Mouse (Mus musculus) embryonic facial prominence, embryonic 12.5 days (tissue): ENCODE results near the gene Six5. TPM values are rescaled to one million over a fixed set of nuclear protein-coding genes. Genes with fewer than 3 reads are reported as not detected.

Experiments
- ATAC-seq: fragments of 200-750 bp; cut with Nextera tagmentation; 2 replicates; pipeline ENCODE4 v1.8.0; 2017; ENCODE audit not compliant: insufficient number of reproducible peaks, insufficient read depth, low FRiP score, low TSS enrichment
- H3K27ac ChIP-seq: fragments of 300-500 bp; sonication (generic); 2 replicates; pipeline ENCODE4 v1.5.1; 2016; ENCODE audit warnings: mild to moderate bottlenecking
- H3K27me3 ChIP-seq: fragments of 300-500 bp; sonication (generic); 2 replicates; pipeline ENCODE4 v1.6.1; 2016; ENCODE audit warnings: mild to moderate bottlenecking, moderate library complexity
- H3K36me3 ChIP-seq: fragments of 300-500 bp; sonication (generic); 2 replicates; pipeline ENCODE4 v1.6.1; 2016; ENCODE audit warnings: mild to moderate bottlenecking
- H3K4me1 ChIP-seq: fragments of 300-500 bp; sonication (generic); 2 replicates; pipeline ENCODE4 v1.6.1; 2016
- H3K4me2 ChIP-seq: fragments of 300-500 bp; sonication (generic); replicated peaks from 2 replicates; pipeline ENCODE4 v1.6.1; 2016; ENCODE audit warnings: mild to moderate bottlenecking, moderate library complexity
- H3K4me3 ChIP-seq: fragments of 300-500 bp; sonication (generic); 2 replicates; pipeline ENCODE4 v1.5.1; 2016; ENCODE audit warnings: mild to moderate bottlenecking
- H3K9ac ChIP-seq: fragments of 300-500 bp; sonication (generic); 2 replicates; pipeline ENCODE4 v1.6.1; 2016; ENCODE audit warnings: mild to moderate bottlenecking, moderate library complexity
- H3K9me3 ChIP-seq: fragments of 300-500 bp; sonication (generic); 2 replicates; pipeline ENCODE4 v1.6.1; 2016; ENCODE audit warnings: mild to moderate bottlenecking, moderate library complexity
- WGBS: fragments of 180-500 bp; shearing (Covaris S2); methylation state at CpG from one replicate; pipeline ENCODE4 v1.1.7; 2016; 5-methylcytosine and 5-hydroxymethylcytosine counted together
- polyA plus RNA-seq: library from polyadenylated mRNA; unstranded; fragments of >200 nt; fragmentation: Nextera tagmentation; extraction: Ambion mirVana; gene quantifications from 2 replicates; pipeline ENCODE4 v1.2.1, GENCODE M21; 2016

Six5 gene
- polyA plus RNA-seq, 1 experiment from 2014 or later = 16.6 TPM

DNA sequence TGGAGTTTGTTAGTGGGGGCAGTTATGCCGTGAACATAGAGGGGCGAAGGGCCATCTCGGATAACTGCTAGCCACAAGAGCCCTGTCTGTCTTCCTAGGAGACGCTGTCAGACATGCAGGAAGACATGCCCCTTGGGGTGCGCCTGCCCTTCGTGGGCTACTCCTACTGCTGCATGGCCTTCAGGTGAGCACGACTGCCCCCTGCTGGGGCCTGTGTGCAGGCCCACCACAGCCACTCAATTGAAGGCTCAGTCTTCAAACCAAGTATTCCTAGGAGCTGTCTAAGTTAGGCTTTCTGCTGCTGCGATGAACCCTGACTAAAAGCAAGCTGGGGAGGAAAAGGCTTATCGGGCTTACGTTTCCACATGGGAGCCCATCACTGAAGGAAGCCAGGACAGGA, 5.6 kb upstream of the Six5 start:
- Histone ChIP-seq H3K27me3 (no peaks in the 10 kb centered on the region), H3K9me3 (no peaks in the 10 kb centered on the region), H3K4me2 (no peak overlapping the region), H3K27ac (no peak overlapping the region), H3K4me1 (peaks cover 37% of the 10 kb centered on the region), H3K9ac (no peak overlapping the region), H3K4me3 (no peak overlapping the region), H3K36me3 (peaks cover 31% of the 10 kb centered on the region)
- no peak for ATAC-seq
- WGBS = 42% methylated on average over 10 of the region's 10 CpGs

DNA sequence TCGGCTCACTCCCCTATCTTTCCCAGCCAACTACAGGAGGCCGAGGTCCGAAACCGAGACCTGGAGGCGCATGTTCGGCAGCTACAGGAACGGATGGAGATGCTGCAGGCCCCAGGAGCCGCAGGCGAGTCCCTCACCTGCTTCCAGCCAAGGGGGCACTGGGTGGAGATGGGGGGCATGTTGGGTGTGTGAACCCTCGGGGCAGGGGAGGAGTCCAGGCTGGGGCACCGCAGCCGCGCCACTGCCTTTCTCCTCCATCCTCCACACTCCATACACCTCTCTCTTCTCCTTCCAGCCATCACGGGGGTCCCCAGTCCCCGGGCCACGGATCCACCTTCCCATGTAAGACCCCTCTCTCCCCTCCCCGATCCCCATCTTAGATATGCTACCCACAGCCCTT, 2.5 kb upstream of the Six5 start:
- H3K9ac ChIP-seq = peak overlapping the region; percentile 54
- no peak for ATAC-seq
- H3K9me3 ChIP-seq = no peaks in the 10 kb centered on the region
- no peaks in the 10 kb centered on the region for H3K27me3 ChIP-seq
- H3K36me3 ChIP-seq = peaks cover 29% of the 10 kb centered on the region
- 28% methylated on average over 17 of the region's 17 CpGs for WGBS
- H3K4me2 ChIP-seq = peak overlapping the region; percentile 85
- H3K4me1 ChIP-seq = peaks cover 28% of the 10 kb centered on the region
- peak overlapping the region; percentile 77; the same call in 1 of the 2 replicates for H3K4me3 ChIP-seq
- H3K27ac ChIP-seq = peak overlapping the region; percentile 94

DNA sequence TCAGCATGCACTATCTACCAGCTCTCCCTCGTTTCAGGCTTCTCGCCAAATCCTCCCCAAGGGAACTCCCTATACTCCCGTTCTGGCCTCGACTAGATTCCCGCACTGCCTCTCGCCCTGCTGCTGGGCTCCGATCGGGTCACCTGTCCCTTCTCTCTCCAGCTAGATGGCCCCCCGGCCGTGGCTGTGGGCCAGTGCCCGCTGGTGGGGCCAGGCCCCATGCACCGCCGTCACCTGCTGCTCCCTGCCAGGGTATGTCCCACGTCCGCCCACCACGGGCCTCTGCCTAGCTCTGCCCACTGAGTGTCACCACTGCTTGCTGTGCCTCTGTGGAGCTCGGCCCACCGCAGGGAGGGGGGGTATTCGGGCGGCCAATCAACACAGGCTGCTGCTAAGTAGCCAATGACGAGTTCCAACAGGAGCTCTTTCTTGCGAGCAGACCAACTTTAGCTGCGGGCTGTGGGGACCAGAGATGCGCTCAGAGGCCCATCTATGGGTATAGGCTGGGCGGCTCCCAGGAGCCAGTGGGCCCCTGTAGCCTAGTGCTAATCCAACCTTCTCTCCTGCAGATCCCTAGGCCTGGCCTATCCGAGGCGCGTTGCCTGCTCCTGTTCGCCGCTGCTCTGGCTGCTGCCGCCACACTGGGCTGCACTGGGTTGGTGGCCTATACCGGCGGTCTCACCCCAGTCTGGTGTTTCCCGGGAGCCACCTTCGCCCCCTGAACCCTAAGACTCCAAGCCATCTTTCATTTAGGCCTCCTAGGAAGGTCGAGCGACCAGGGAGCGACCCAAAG, 1.8 kb upstream of the Six5 start:
- Histone ChIP-seq H3K4me3 (peak overlapping the region; percentile 77), H3K36me3 (peaks cover 29% of the 10 kb centered on the region), H3K27ac (peak overlapping the region; percentile 94), H3K4me1 (peaks cover 35% of the 10 kb centered on the region), H3K4me2 (peak overlapping the region; percentile 85), H3K27me3 (no peaks in the 10 kb centered on the region), H3K9ac (peak overlapping the region; percentile 54), H3K9me3 (no peaks in the 10 kb centered on the region)
- peak; percentile 49 for ATAC-seq
- WGBS = 4% methylated on average over 38 of the region's 38 CpGs

DNA sequence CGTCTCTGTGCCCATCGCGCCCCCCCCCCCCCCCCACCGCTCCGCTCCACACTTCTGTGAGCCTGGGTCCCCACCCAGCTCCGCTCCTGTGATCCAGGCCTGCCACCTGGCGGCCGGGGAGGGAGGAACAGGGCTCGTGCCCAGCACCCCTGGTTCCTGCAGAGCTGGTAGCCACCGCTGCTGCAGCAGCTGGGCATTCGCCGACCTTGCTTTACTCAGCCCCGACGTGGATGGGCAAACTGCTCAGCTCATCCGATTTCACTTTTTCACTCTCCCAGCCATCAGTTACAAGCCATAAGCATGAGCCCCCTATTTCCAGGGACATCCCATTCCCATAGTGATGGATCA, 1.2 kb upstream of the Six5 start:
- Histone ChIP-seq H3K27ac (peak overlapping the region; percentile 94), H3K27me3 (no peaks in the 10 kb centered on the region), H3K36me3 (peaks cover 24% of the 10 kb centered on the region), H3K9ac (peak overlapping the region; percentile 54), H3K4me3 (peak overlapping the region; percentile 77), H3K4me1 (peaks cover 35% of the 10 kb centered on the region), H3K9me3 (no peaks in the 10 kb centered on the region), H3K4me2 (peak overlapping the region; percentile 85)
- ATAC-seq = peak; percentile 13
- WGBS = 2% methylated on average over 12 of the region's 15 CpGs

DNA sequence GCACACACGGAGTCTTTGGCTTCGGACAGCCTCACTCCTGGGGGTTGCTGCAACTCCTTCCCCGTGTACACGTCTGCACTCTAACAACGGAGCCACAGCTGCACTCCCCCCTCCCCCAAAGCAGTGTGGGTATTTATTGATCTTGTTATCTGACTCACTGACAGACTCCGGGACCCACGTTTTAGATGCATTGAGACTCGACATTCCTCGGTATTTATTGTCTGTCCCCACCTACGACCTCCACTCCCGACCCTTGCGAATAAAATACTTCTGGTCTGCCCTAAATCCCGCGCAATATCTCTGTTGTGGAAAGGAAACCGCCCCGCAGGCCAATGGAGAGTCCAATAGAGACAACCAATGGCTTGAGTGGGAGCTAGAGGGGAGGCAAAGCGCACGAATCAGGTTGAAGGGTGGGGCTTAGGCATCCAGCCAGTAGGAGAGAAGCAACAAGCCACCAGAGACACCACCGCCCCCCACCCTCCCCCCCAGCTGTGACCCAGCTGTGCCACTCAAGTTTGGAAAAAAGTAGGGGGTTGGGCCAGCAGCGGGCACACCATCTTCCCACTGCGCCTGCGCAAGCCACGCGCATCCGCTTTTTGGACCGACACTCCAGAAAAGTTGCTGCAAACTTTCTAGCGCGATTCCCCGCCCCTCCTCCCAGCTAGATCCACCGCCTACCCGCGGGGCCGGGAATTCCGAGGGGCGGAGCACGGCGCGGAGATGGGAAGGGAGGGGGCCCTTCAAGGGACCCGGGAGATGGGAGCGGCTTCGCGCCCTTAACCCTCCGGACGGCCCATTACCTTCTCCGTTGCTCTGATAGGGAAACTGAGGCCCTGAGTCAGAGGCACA, 633 bp upstream of the Six5 start:
- peaks cover 24% of the 10 kb centered on the region for H3K36me3 ChIP-seq
- WGBS = 1% methylated on average over 45 of the region's 45 CpGs
- H3K27me3 ChIP-seq = no peaks in the 10 kb centered on the region

DNA sequence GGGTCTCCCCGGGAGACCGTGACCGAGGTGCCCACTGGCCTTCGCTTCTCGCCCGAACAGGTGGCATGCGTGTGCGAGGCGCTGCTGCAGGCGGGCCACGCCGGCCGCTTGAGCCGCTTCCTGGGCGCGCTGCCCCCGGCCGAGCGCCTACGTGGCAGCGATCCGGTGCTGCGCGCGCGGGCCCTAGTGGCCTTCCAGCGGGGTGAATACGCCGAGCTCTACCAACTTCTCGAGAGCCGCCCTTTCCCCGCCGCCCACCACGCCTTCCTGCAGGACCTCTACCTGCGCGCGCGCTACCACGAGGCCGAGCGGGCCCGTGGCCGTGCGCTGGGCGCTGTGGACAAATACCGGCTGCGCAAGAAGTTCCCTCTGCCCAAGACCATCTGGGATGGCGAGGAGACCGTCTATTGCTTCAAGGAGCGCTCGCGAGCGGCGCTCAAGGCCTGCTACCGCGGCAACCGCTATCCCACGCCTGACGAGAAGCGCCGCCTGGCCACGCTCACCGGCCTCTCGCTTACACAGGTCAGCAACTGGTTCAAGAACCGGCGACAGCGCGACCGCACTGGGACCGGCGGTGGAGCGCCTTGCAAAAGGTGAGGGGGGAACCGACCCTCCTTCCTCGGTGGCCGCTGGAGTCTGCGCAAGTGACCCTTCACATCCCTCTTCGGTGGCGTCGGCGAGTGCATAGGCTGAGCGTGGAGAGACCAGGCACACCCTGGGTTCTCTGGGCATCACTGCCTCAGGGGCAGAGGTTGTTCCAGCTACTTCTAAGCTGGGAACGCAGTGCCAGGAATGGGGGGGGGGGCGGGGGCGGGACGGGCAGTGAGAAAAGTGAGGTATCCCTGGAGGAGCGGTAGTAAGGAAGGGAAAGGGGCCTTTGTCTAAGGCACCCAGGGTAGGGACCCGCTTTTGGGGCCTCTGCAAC, 694 bp downstream of the Six5 start:
- Histone ChIP-seq H3K9ac (peak overlapping the region; percentile 91), H3K4me1 (peaks cover 41% of the 10 kb centered on the region), H3K4me2 (peak overlapping the region; percentile 85), H3K4me3 (peak overlapping the region; percentile 77), H3K27ac (peak overlapping the region; percentile 99), H3K36me3 (peaks cover 20% of the 10 kb centered on the region), H3K27me3 (no peaks in the 10 kb centered on the region), H3K9me3 (no peaks in the 10 kb centered on the region)
- no peak for ATAC-seq
- under 1% methylated on average over 86 of the region's 87 CpGs for WGBS

More for the DNA sequence above, 633 bp upstream of the Six5 start:
- Histone ChIP-seq H3K4me1 (peaks cover 37% of the 10 kb centered on the region), H3K27ac (peak overlapping the region; percentile 99), H3K4me2 (peak overlapping the region; percentile 85), H3K9me3 (no peaks in the 10 kb centered on the region), H3K4me3 (peak overlapping the region; percentile 77), H3K9ac (peak overlapping the region; percentile 91)
- peak; percentile 87 for ATAC-seq

DNA sequence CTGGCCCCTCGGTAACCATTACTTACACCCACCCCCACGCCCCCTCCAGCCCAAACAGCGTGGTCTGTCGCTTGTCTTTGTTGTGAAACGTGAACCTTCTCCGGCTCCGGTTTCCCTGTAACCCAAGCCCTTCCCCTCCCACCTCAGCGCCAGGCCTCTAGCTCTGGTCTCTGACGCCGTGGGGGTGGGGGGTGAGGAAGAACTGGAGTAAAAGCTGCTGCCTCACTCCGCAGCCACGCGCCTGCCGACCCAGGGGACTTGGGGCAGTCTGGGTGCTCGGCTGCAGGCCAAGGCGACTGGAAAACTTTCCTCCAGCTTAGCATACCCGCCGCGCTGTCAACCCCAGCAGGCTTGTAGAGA, 1.3 kb downstream of the Six5 start:
- ATAC-seq = peak; percentile 7; the same call in 1 of the 2 replicates
- peaks cover 41% of the 10 kb centered on the region for H3K4me1 ChIP-seq

DNA sequence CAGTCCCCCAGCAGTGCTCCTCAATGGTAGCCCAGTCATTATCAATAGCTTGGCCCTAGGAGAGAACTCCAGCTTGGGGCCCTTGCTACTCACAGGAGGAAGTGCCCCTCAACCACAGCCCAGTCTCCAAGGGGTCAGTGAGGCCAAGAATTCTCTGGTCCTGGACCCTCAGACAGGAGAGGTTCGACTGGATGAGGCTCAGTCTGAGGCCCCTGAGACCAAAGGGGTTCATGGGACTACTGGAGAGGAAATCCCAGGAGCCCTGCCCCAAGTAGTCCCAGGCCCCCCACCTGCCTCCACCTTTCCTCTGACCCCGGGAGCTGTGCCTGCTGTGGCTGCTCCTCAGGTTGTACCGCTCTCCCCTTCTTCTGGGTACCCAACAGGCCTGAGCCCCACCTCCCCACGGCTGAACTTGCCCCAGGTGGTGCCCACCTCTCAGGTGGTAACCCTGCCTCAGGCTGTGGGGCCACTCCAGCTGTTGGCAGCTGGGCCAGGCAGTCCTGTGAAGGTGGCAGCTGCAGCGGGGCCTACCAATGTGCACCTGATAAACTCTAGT, 2.1 kb downstream of the Six5 start:
- H3K4me1 ChIP-seq = peaks cover 41% of the 10 kb centered on the region
- no peak for ATAC-seq
- 48% methylated on average over 5 of the region's 5 CpGs for WGBS

More for the DNA sequence above, 1.3 kb downstream of the Six5 start:
- WGBS = 2% methylated on average over 19 of the region's 19 CpGs
- no peaks in the 10 kb centered on the region for H3K9me3 ChIP-seq
- peak overlapping the region; percentile 77 for H3K4me3 ChIP-seq
- H3K9ac ChIP-seq = peak overlapping the region; percentile 91
- peak overlapping the region; percentile 99 for H3K27ac ChIP-seq
- H3K27me3 ChIP-seq = no peaks in the 10 kb centered on the region
- peaks cover 17% of the 10 kb centered on the region for H3K36me3 ChIP-seq
- H3K4me2 ChIP-seq = peak overlapping the region; percentile 85

DNA sequence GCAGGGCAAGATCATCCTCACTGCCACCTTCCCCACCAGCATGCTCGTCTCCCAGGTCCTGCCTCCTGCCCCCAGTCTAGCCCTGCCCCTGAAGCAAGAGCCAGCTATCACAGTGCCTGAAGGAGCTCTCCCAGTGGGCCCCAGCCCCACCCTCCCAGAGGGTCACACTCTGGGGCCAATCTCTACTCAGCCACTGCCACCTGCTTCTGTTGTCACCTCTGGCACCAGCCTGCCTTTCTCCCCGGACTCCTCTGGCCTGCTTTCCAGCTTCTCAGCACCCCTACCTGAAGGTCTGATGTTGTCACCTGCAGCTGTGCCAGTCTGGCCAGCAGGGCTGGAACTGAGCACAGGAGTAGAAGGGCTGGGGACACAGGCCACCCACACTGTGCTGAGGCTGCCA, 2.8 kb downstream of the Six5 start:
- no peak overlapping the region for H3K27ac ChIP-seq
- no peak for ATAC-seq
- H3K36me3 ChIP-seq = peaks cover 13% of the 10 kb centered on the region
- no peak overlapping the region for H3K4me3 ChIP-seq
- H3K4me2 ChIP-seq = peak overlapping the region; percentile 85
- no peaks in the 10 kb centered on the region for H3K9me3 ChIP-seq
- 0 out of 2 replicates have a peak overlapping the region, but pooled peaks have one; percentile 91 for H3K9ac ChIP-seq
- H3K4me1 ChIP-seq = peaks cover 37% of the 10 kb centered on the region
- no peaks in the 10 kb centered on the region for H3K27me3 ChIP-seq
- WGBS = 63% methylated on average over 2 of the region's 2 CpGs

More for the DNA sequence above, 2.1 kb downstream of the Six5 start:
- peaks cover 15% of the 10 kb centered on the region for H3K36me3 ChIP-seq
- peak overlapping the region; percentile 77 for H3K4me3 ChIP-seq
- peak overlapping the region; percentile 85 for H3K4me2 ChIP-seq
- peak overlapping the region; percentile 99 for H3K27ac ChIP-seq
- no peaks in the 10 kb centered on the region for H3K27me3 ChIP-seq
- peak overlapping the region; percentile 91 for H3K9ac ChIP-seq
- H3K9me3 ChIP-seq = no peaks in the 10 kb centered on the region

DNA sequence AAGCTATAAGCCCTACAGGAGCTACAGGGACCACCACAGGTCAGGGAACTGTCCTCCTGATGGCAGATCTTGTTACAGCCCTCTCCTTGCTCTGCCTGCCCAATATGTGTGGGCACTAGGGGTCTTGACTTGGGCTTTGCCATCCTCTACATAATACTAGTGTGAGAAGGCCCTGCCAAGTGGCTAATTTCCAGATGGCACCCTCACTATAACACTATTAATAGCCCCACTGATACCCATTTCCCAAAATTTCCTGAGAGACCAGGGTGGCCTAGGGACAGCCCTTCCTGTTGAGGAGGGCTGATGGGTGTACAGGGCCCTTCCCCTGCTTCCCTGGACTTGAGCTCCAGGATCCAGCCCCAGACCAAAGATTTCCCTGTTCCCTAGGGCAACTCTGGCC, 3.5 kb downstream of the Six5 start:
- no peak overlapping the region for H3K4me3 ChIP-seq
- H3K4me1 ChIP-seq = peaks cover 31% of the 10 kb centered on the region
- H3K9me3 ChIP-seq = peaks cover 6% of the 10 kb centered on the region; the same call in 1 of the 2 replicates
- H3K36me3 ChIP-seq = peaks cover 13% of the 10 kb centered on the region
- H3K27ac ChIP-seq = no peak overlapping the region
- no peak for ATAC-seq
- H3K9ac ChIP-seq = no peak overlapping the region
- no peak overlapping the region for H3K4me2 ChIP-seq
- H3K27me3 ChIP-seq = no peaks in the 10 kb centered on the region

DNA sequence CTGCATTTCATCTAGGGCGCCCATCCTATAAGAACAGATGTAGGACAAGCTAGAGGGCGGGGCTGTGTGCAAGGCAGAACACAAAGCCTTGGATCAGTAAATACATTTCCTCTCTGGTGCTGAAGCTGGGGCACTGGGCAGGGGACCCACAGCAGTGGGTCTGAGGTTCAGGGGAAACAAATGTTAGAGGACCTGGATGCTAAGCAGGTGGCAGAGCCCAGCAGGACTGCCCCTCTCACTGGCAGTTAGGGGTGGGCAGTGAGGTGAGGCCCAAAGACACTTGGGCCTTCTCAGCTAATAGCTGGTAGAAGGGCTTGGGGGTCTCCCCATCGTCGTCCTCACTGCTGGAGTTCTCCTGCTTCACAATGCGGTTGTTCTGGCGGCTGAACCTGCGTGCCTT, 4.4 kb downstream of the Six5 start:
- Histone ChIP-seq H3K4me3 (no peak overlapping the region), H3K36me3 (peaks cover 13% of the 10 kb centered on the region), H3K27me3 (no peaks in the 10 kb centered on the region), H3K9ac (no peak overlapping the region), H3K27ac (no peak overlapping the region), H3K4me1 (peaks cover 25% of the 10 kb centered on the region), H3K9me3 (peaks cover 8% of the 10 kb centered on the region; the same call in 1 of the 2 replicates), H3K4me2 (no peak overlapping the region)
- WGBS = 68% methylated on average over 7 of the region's 7 CpGs
- ATAC-seq = no peak
